Mouse (Mus musculus) induced T-regulatory cell, adult 2 months (primary cell): ENCODE data around the gene Zfp54.
"Not testable (repeated sequence)": the region's sequence is repeated elsewhere in the genome, so short reads cannot be mapped to it uniquely, and the experiment has no call there.

Source experiments
- DNase-seq: peaks from one replicate; pipeline ENCODE4 v3.0.0-alpha.2; 2012; ENCODE audit warnings: low read depth

The Zfp54 gene

GRCm38 (mm10) chr17:21422664-21423599 lies at the start of gene Zfp54:
Zfp54 (plus strand) TSS chr17:21423227.
- peak; percentile 91 for DNase-seq

GRCm38 (mm10) chr17:21375311-21375710 lies 47.7 kb upstream of the Zfp54 start:
- no peak for DNase-seq

GRCm38 (mm10) chr17:21383391-21384056 lies 39.5 kb upstream of the Zfp54 start, which contains the start of gene Zfp677:
Zfp677 (plus strand) TSS chr17:21383748.
- peak; percentile 94 for DNase-seq

GRCm38 (mm10) chr17:21384057-21384411 lies 39.0 kb upstream of the Zfp54 start:
- DNase-seq: no peak

- DNase-seq: not testable (repeated sequence)
These were observed 15.9 kb downstream of the Zfp54 start for GRCm38 (mm10) chr17:21438806-21439400.

- DNase-seq: peak; percentile 94
These were observed 26.6 kb downstream of the Zfp54 start for GRCm38 (mm10) chr17:21449669-21450068.

GRCm38 (mm10) chr17:21450138-21450704 lies 27.2 kb downstream of the Zfp54 start, which contains the start of gene Zfp51:
Zfp51 (plus strand) TSS chr17:21450374.
- DNase-seq: peak; percentile 99

GRCm38 (mm10) chr17:21463550-21463949 lies 40.5 kb downstream of the Zfp54 start:
- peak; percentile 83 for DNase-seq

GRCm38 (mm10) chr17:21472032-21472652 lies 49.1 kb downstream of the Zfp54 start:
- DNase-seq: peak; percentile 82

- DNase-seq: peak; percentile 59
These were observed 49.8 kb downstream of the Zfp54 start for GRCm38 (mm10) chr17:21472653-21473307.

GRCm38 (mm10) chr17:21473362-21474190 lies 50.5 kb downstream of the Zfp54 start:
- peak; percentile 82 for DNase-seq

- peak; percentile 79 for DNase-seq
These were observed 51.7 kb downstream of the Zfp54 start for GRCm38 (mm10) chr17:21474729-21475128.

- peak; percentile 50 for DNase-seq
These were observed 52.3 kb downstream of the Zfp54 start for GRCm38 (mm10) chr17:21475290-21475689.

- not testable (repeated sequence) for DNase-seq
These were observed 53.3 kb downstream of the Zfp54 start for GRCm38 (mm10) chr17:21476351-21476750.

GRCm38 (mm10) chr17:21478103-21478777 lies 55.2 kb downstream of the Zfp54 start:
- DNase-seq: peak; percentile 60
